Mouse (Mus musculus) megakaryocyte, embryonic 14.5 days (primary cell): Measurements from ENCODE around the gene Ppp1r3g.
"Not testable (repeated sequence)": the region's sequence is repeated elsewhere in the genome, so short reads cannot be mapped to it uniquely, and the experiment has no call there.

Experiments used
- FLI1 ChIP-seq: IDR thresholded peaks from 2 replicates; pipeline ENCODE4 v1.6.1; 2012; ENCODE audit warnings: low read length, inconsistent platforms, mixed read lengths
- GATA1 ChIP-seq: IDR thresholded peaks from 3 replicates; pipeline ENCODE4 v1.6.1; 2012; ENCODE audit warnings: mixed read lengths, low read length, inconsistent platforms, borderline replicate concordance

DNA sequence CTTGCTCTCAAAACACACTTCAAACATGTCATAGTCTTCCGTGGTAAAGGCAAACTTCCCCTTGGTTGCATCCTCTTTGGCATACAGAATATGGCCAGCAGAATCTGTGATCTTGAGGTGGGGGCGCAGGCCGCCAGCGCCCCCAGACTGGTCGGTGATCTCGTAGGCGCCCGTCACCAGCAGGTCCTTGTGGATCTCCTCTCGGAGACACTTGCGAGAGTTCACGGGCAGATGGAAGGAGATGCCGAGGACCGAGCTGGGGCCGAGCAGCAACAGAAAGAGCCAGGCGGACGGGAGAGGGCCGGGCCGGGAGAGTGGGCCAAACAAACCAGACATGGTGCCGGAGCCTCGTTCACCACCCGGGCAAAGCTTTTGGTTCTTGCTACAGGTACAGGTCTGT lies 32.5 kb downstream of the Ppp1r3g start:
- TF ChIP-seq GATA1, FLI1: not testable (repeated sequence)
